Mouse (Mus musculus): Measurements from ENCODE around the gene Shd. TPM values are rescaled to one million over a fixed set of nuclear protein-coding genes. Genes with fewer than 3 reads are reported as not detected.
"Not testable (repeated sequence)": the region's sequence is repeated elsewhere in the genome, so short reads cannot be mapped to it uniquely, and the experiment has no call there.

The Shd gene
- polyA plus RNA-seq (2015; fragmentation: Nextera tagmentation; extraction: Ambion mirVana) = 174 and 179 TPM in 2 replicates

GRCm38 (mm10) chr17:55969966-55970891 is at the start of gene Shd:
Gene Shd, plus strand, starts transcription at chr17:55970467.
- H3K4me1 ChIP-seq (replicated peaks) = peaks cover 45% of the 10 kb centered on the region
- peak within 1 kb of the TSS; percentile 73 for H3K4me2 ChIP-seq
- H3K4me3 ChIP-seq = peak within 1 kb of the TSS; percentile 65
- no peaks in the 10 kb centered on the region for H3K9me3 ChIP-seq
- peak; percentile 49 for ATAC-seq (ENCODE audit: low FRiP score, low read depth)
- H3K27ac ChIP-seq (replicated peaks) = peak within 1 kb of the TSS; percentile 85
- no peaks in the 10 kb centered on the region for H3K27me3 ChIP-seq
- H3K36me3 ChIP-seq = peaks cover 9% of the 10 kb centered on the region
- peak within 1 kb of the TSS; percentile 80 for H3K9ac ChIP-seq
- 7% methylated on average over 49 of the region's 55 CpGs for WGBS

- ATAC-seq (ENCODE audit: low FRiP score, low read depth) = peak; percentile 99
- H3K4me2 ChIP-seq = peak overlapping the region; percentile 65
- peak overlapping the region; percentile 81 for H3K9ac ChIP-seq
- H3K4me3 ChIP-seq = peak overlapping the region; percentile 56
- H3K36me3 ChIP-seq = no peaks in the 10 kb centered on the region
- H3K9me3 ChIP-seq = no peaks in the 10 kb centered on the region
- no peaks in the 10 kb centered on the region for H3K27me3 ChIP-seq
- H3K27ac ChIP-seq (replicated peaks) = peak overlapping the region; percentile 86
- peaks cover 12% of the 10 kb centered on the region; the same call in 1 of the 2 replicates for H3K4me1 ChIP-seq (replicated peaks)
- WGBS = 2% methylated on average over 33 of the region's 33 CpGs
Measured at GRCm38 (mm10) chr17:55931553-55932502, 38.4 kb upstream of the Shd start.

GRCm38 (mm10) chr17:55932635-55933034 is 37.6 kb upstream of the Shd start:
- Histone ChIP-seq H3K9ac (no peak overlapping the region; the same call in 1 of the 2 replicates), H3K4me2 (peak overlapping the region; percentile 65), H3K36me3 (no peaks in the 10 kb centered on the region), H3K27ac (replicated peaks) (no peak overlapping the region), H3K9me3 (0 out of 2 replicates have a peak, but pooled peaks cover 6% of the 10 kb centered on the region), H3K4me1 (replicated peaks) (peaks cover 12% of the 10 kb centered on the region; the same call in 1 of the 2 replicates), H3K4me3 (peak overlapping the region; percentile 56), H3K27me3 (no peaks in the 10 kb centered on the region)
- no peak for ATAC-seq (ENCODE audit: low FRiP score, low read depth)
- WGBS = 82% methylated on average over 2 of the region's 2 CpGs

GRCm38 (mm10) chr17:55933191-55933590 is 37.1 kb upstream of the Shd start:
- Histone ChIP-seq H3K9me3 (0 out of 2 replicates have a peak, but pooled peaks cover 6% of the 10 kb centered on the region), H3K4me2 (peak overlapping the region; percentile 65), H3K4me1 (replicated peaks) (peaks cover 12% of the 10 kb centered on the region; the same call in 1 of the 2 replicates), H3K27ac (replicated peaks) (no peak overlapping the region), H3K36me3 (peaks cover 3% of the 10 kb centered on the region), H3K4me3 (no peak overlapping the region), H3K9ac (no peak overlapping the region), H3K27me3 (no peaks in the 10 kb centered on the region)
- WGBS = 96% methylated on average over 15 of the region's 15 CpGs
- ATAC-seq (ENCODE audit: low FRiP score, low read depth) = no peak

- peak overlapping the region; percentile 81 for H3K4me2 ChIP-seq
- H3K4me1 ChIP-seq (replicated peaks) = peaks cover 11% of the 10 kb centered on the region
- H3K4me3 ChIP-seq = peak overlapping the region; percentile 47
- ATAC-seq (ENCODE audit: low FRiP score, low read depth); H3K36me3 ChIP-seq; H3K9me3 ChIP-seq; H3K27me3 ChIP-seq: not testable (repeated sequence)
- H3K27ac ChIP-seq (replicated peaks) = peak overlapping the region; percentile 94
- 36% methylated on average over 10 of the region's 10 CpGs for WGBS
- peak overlapping the region; percentile 43; the same call in 1 of the 2 replicates for H3K9ac ChIP-seq
Measured at GRCm38 (mm10) chr17:55944387-55944865, 25.8 kb upstream of the Shd start.

GRCm38 (mm10) chr17:55944866-55945682 is 25.2 kb upstream of the Shd start:
- Histone ChIP-seq H3K4me1 (replicated peaks) (peaks cover 11% of the 10 kb centered on the region), H3K4me2 (peak overlapping the region; percentile 81), H3K27ac (replicated peaks) (peak overlapping the region; percentile 94), H3K4me3 (peak overlapping the region; percentile 47), H3K9ac (peak overlapping the region; percentile 67)
- not testable (repeated sequence) for H3K27me3 ChIP-seq, H3K36me3 ChIP-seq, H3K9me3 ChIP-seq
- peak; percentile 97 for ATAC-seq (ENCODE audit: low FRiP score, low read depth)
- WGBS = under 1% methylated on average over 56 of the region's 56 CpGs

- peak overlapping the region; percentile 94 for H3K27ac ChIP-seq (replicated peaks)
- no peaks in the 10 kb centered on the region for H3K9me3 ChIP-seq
- no peak for ATAC-seq (ENCODE audit: low FRiP score, low read depth)
- peak overlapping the region; percentile 47 for H3K4me3 ChIP-seq
- H3K9ac ChIP-seq = peak overlapping the region; percentile 67
- 32% methylated on average over 5 of the region's 5 CpGs for WGBS
- H3K4me2 ChIP-seq = peak overlapping the region; percentile 81
- H3K4me1 ChIP-seq (replicated peaks) = peaks cover 11% of the 10 kb centered on the region
- H3K27me3 ChIP-seq = no peaks in the 10 kb centered on the region
- no peaks in the 10 kb centered on the region for H3K36me3 ChIP-seq
Measured at GRCm38 (mm10) chr17:55945696-55946095, 24.6 kb upstream of the Shd start.

GRCm38 (mm10) chr17:55948647-55949046 is 21.6 kb upstream of the Shd start:
- H3K36me3 ChIP-seq = no peaks in the 10 kb centered on the region
- no peak overlapping the region for H3K4me2 ChIP-seq
- H3K4me3 ChIP-seq = no peak overlapping the region
- no peak overlapping the region for H3K9ac ChIP-seq
- no peaks in the 10 kb centered on the region for H3K9me3 ChIP-seq
- H3K27me3 ChIP-seq = no peaks in the 10 kb centered on the region
- H3K27ac ChIP-seq (replicated peaks) = no peak overlapping the region
- peaks cover 11% of the 10 kb centered on the region for H3K4me1 ChIP-seq (replicated peaks)
- ATAC-seq (ENCODE audit: low FRiP score, low read depth) = no peak
- 92% methylated on average over 4 of the region's 4 CpGs for WGBS

- Histone ChIP-seq H3K4me1 (replicated peaks) (peaks cover 7% of the 10 kb centered on the region; the same call in 1 of the 2 replicates), H3K4me3 (no peak within 1 kb of the TSS), H3K27me3 (no peaks in the 10 kb centered on the region), H3K9ac (no peak within 1 kb of the TSS), H3K36me3 (no peaks in the 10 kb centered on the region), H3K9me3 (no peaks in the 10 kb centered on the region), H3K27ac (replicated peaks) (no peak within 1 kb of the TSS), H3K4me2 (no peak within 1 kb of the TSS)
- ATAC-seq (ENCODE audit: low FRiP score, low read depth) = no peak
- WGBS = 93% methylated on average over 2 of the region's 2 CpGs
Measured at GRCm38 (mm10) chr17:55949400-55949799, 20.9 kb upstream of the Shd start, which contains the start of gene Zfp119b. Gene Zfp119b, minus strand, starts transcription at chr17:55949500.

- WGBS = 81% methylated on average over 9 of the region's 9 CpGs
- Histone ChIP-seq H3K4me1 (replicated peaks) (peaks cover 4% of the 10 kb centered on the region; the same call in 1 of the 2 replicates), H3K9ac (no peak overlapping the region), H3K27ac (replicated peaks) (no peak overlapping the region), H3K4me2 (no peak overlapping the region), H3K9me3 (no peaks in the 10 kb centered on the region), H3K36me3 (no peaks in the 10 kb centered on the region), H3K27me3 (no peaks in the 10 kb centered on the region), H3K4me3 (no peak overlapping the region)
- ATAC-seq (ENCODE audit: low FRiP score, low read depth) = no peak
Measured at GRCm38 (mm10) chr17:55950601-55951000, 19.7 kb upstream of the Shd start.

GRCm38 (mm10) chr17:55952041-55952440 is 18.2 kb upstream of the Shd start:
- Histone ChIP-seq H3K9ac (no peak overlapping the region), H3K4me3 (no peak overlapping the region), H3K4me1 (replicated peaks) (peaks cover 7% of the 10 kb centered on the region), H3K27me3 (no peaks in the 10 kb centered on the region), H3K36me3 (no peaks in the 10 kb centered on the region), H3K9me3 (no peaks in the 10 kb centered on the region), H3K4me2 (no peak overlapping the region), H3K27ac (replicated peaks) (no peak overlapping the region)
- ATAC-seq (ENCODE audit: low FRiP score, low read depth) = no peak
